8 mouse cellular contexts compared by ENCODE assay signal in genomic region chr2:180042858-180043515, GRCm38 (mm10). TPM values are rescaled to one million over a fixed set of nuclear protein-coding genes. Genes with fewer than 3 reads are reported as not detected.
DNase-seq lines count a peak whose midpoint lies in the region; ATAC-seq lines count a peak whose summit lies in the region.

No protein-coding gene starts in this region.

- under 1% methylated on average over 61 of the region's 66 CpGs for WGBS in forebrain, embryonic 16.5 days
- under 1% methylated on average over 63 of the region's 66 CpGs for WGBS in hindbrain, embryonic 15.5 days

- H3K27ac ChIP-seq in brown adipose tissue, adult 24 weeks (replicated peaks; ENCODE audit: low read depth, low read length), result no peak overlapping the region
- H3K27ac ChIP-seq in forebrain, embryonic 16.5 days (ENCODE audit: low read length), result peak overlapping the region; percentile 96
- peak overlapping the region; percentile 99 for H3K27ac ChIP-seq in hindbrain, embryonic 15.5 days (replicated peaks)

- intact Hi-C loops in left cerebral cortex, postnatal 14 days (cut with DNase I), result loop anchor here (1.0 to 5.0 kb wide), 2 partner anchors 18 to 66 kb away; partner anchors contain the start of gene Taf4

- H3K9me3 ChIP-seq in forebrain, embryonic 16.5 days (ENCODE audit: control insufficient read depth, low read length), result no peaks in the 10 kb centered on the region
- no peaks in the 10 kb centered on the region for H3K9me3 ChIP-seq in hindbrain, embryonic 15.5 days

- peaks cover 7% of the 10 kb centered on the region for H3K4me1 ChIP-seq in brown adipose tissue, adult 24 weeks (ENCODE audit: control insufficient read depth, insufficient read depth, insufficient read length, low read length)
- peaks cover 43% of the 10 kb centered on the region for H3K4me1 ChIP-seq in forebrain, embryonic 16.5 days (replicated peaks; ENCODE audit: control insufficient read depth, insufficient read depth, low read length)
- H3K4me1 ChIP-seq in hindbrain, embryonic 15.5 days (replicated peaks), result peaks cover 42% of the 10 kb centered on the region

- peak overlapping the region; percentile 80 for H3K4me2 ChIP-seq in forebrain, embryonic 16.5 days (ENCODE audit: low read length)
- H3K4me2 ChIP-seq in hindbrain, embryonic 15.5 days, result peak overlapping the region; percentile 71

- peak; percentile 12; the same call in 1 of the 2 replicates for ATAC-seq in cerebellum, adult (ENCODE audit: insufficient number of reproducible peaks, low FRiP score, low TSS enrichment)
- peak; percentile 59 for ATAC-seq in forebrain, embryonic 16.5 days
- ATAC-seq in hindbrain, embryonic 15.5 days (ENCODE audit: low FRiP score, low read depth), result peak; percentile 60
- ATAC-seq in megakaryocyte progenitor cell, adult 5-6 weeks (replicated peaks; ENCODE audit: poor library complexity), result peak; percentile 24

- H3K27me3 ChIP-seq in forebrain, embryonic 16.5 days (replicated peaks; ENCODE audit: control insufficient read depth, insufficient read depth, low read length), result no peaks in the 10 kb centered on the region
- no peaks in the 10 kb centered on the region for H3K27me3 ChIP-seq in hindbrain, embryonic 15.5 days

- peaks cover 12% of the 10 kb centered on the region for H3K36me3 ChIP-seq in forebrain, embryonic 16.5 days (ENCODE audit: control insufficient read depth, insufficient read depth)
- peaks cover 17% of the 10 kb centered on the region for H3K36me3 ChIP-seq in hindbrain, embryonic 15.5 days

- H3K9ac ChIP-seq in forebrain, embryonic 16.5 days (replicated peaks; ENCODE audit: low read depth, low read length), result peak overlapping the region; percentile 93
- peak overlapping the region; percentile 98 for H3K9ac ChIP-seq in hindbrain, embryonic 15.5 days

- H3K4me3 ChIP-seq in brown adipose tissue, adult 24 weeks (ENCODE audit: insufficient read depth, low read depth, low read length), result peak overlapping the region; percentile 99
- peak overlapping the region; percentile 94 for H3K4me3 ChIP-seq in forebrain, embryonic 16.5 days (replicated peaks; ENCODE audit: low read length)
- peak overlapping the region; percentile 96 for H3K4me3 ChIP-seq in hindbrain, embryonic 15.5 days

- no peak for DNase-seq in cerebellum, adult 11-12 months
- DNase-seq in left cerebral cortex, postnatal 14 days (ENCODE audit: low spot score in 2 of 2), result peak; percentile 72 to 81
- peak; percentile 57 to 60 for DNase-seq in right cerebral cortex, postnatal 36 days (ENCODE audit: low spot score in 2 of 2)

RNA-seq across cellular contexts. Expression of gene Ss18l1, which starts 0.7 kb away (rescaled TPM):
- 1.2 and 1.5 TPM in 2 replicates for polyA plus RNA-seq in brown adipose tissue, adult 24 weeks (2012; ENCODE audit: insufficient read depth, insufficient read length, missing spikeins)
- 70.1 and 73.5 TPM in 2 replicates for polyA plus RNA-seq in forebrain, embryonic 16.5 days (2015; fragmentation: Nextera tagmentation; extraction: Ambion mirVana)
- 51.5 and 58.7 TPM in 2 replicates for polyA plus RNA-seq in hindbrain, embryonic 15.5 days (2015; fragmentation: Nextera tagmentation; extraction: Ambion mirVana)
- 10 to 100 TPM; 33.8 to 35.0 TPM for total RNA-seq in left cerebral cortex, postnatal 14 days (2021)
- total RNA-seq in megakaryocyte progenitor cell, adult 5-6 weeks (2015), result 1.1 and 2.1 TPM in 2 replicates
- total RNA-seq in megakaryocyte progenitor cell, adult 5-6 weeks (2017), result 2.5 and 2.6 TPM in 2 replicates

RNA-seq across cellular contexts. Expression of gene Psma7, which starts 0.8 kb away (rescaled TPM):
- polyA plus RNA-seq in brown adipose tissue, adult 24 weeks (2012; ENCODE audit: insufficient read depth, insufficient read length, missing spikeins), result 177 and 196 TPM in 2 replicates
- 537 and 590 TPM in 2 replicates for polyA plus RNA-seq in forebrain, embryonic 16.5 days (2015; fragmentation: Nextera tagmentation; extraction: Ambion mirVana)
- polyA plus RNA-seq in hindbrain, embryonic 15.5 days (2015; fragmentation: Nextera tagmentation; extraction: Ambion mirVana), result 541 and 546 TPM in 2 replicates
- total RNA-seq in left cerebral cortex, postnatal 14 days (2021), result 100 to 1,000 TPM; 190 to 195 TPM
- 355 and 392 TPM in 2 replicates for total RNA-seq in megakaryocyte progenitor cell, adult 5-6 weeks (2015)
- 426 and 445 TPM in 2 replicates for total RNA-seq in megakaryocyte progenitor cell, adult 5-6 weeks (2017)

RNA-seq across cellular contexts. Expression of gene Lsm14b, which starts 18.2 kb away (rescaled TPM):
- 19.9 and 25.8 TPM in 2 replicates for polyA plus RNA-seq in brown adipose tissue, adult 24 weeks (2012; ENCODE audit: insufficient read depth, insufficient read length, missing spikeins)
- polyA plus RNA-seq in forebrain, embryonic 16.5 days (2015; fragmentation: Nextera tagmentation; extraction: Ambion mirVana), result 23.8 and 26.1 TPM in 2 replicates
- 18.8 and 20.5 TPM in 2 replicates for polyA plus RNA-seq in hindbrain, embryonic 15.5 days (2015; fragmentation: Nextera tagmentation; extraction: Ambion mirVana)
- 100 to 1,000 TPM; 129 to 133 TPM for total RNA-seq in left cerebral cortex, postnatal 14 days (2021)
- total RNA-seq in megakaryocyte progenitor cell, adult 5-6 weeks (2015), result 8.3 and 9.7 TPM in 2 replicates
- total RNA-seq in megakaryocyte progenitor cell, adult 5-6 weeks (2017), result 23.5 and 23.9 TPM in 2 replicates

RNA-seq across cellular contexts. Expression of gene Mtg2, which starts 27.4 kb away (rescaled TPM):
- 17.4 and 21.7 TPM in 2 replicates for polyA plus RNA-seq in brown adipose tissue, adult 24 weeks (2012; ENCODE audit: insufficient read depth, insufficient read length, missing spikeins)
- 33.5 and 38.1 TPM in 2 replicates for polyA plus RNA-seq in forebrain, embryonic 16.5 days (2015; fragmentation: Nextera tagmentation; extraction: Ambion mirVana)
- polyA plus RNA-seq in hindbrain, embryonic 15.5 days (2015; fragmentation: Nextera tagmentation; extraction: Ambion mirVana), result 30.3 and 34.8 TPM in 2 replicates
- total RNA-seq in left cerebral cortex, postnatal 14 days (2021), result 10 to 100 TPM; 16.1 to 17.8 TPM
- total RNA-seq in megakaryocyte progenitor cell, adult 5-6 weeks (2015), result 6.4 and 9.3 TPM in 2 replicates
- 12.2 and 14.0 TPM in 2 replicates for total RNA-seq in megakaryocyte progenitor cell, adult 5-6 weeks (2017)

Comparison
In these comparisons a context has a peak if more than half of its experiments do, and no peak if none do; other contexts are left out.
1. RNA of gene Ss18l1, which starts 0.7 kb away (polyA plus RNA-seq): 70.1 to 73.5 TPM in forebrain, embryonic 16.5 days and 51.5 to 58.7 TPM in hindbrain, embryonic 15.5 days; 1.2 to 1.5 TPM in brown adipose tissue, adult 24 weeks; every median in the first group is over 10 times any median in the second.
2. Peak in every context shown above with its lines, with median percentiles within 50 percentile points of each other: ATAC-seq and H3K4me3 ChIP-seq.